Mouse (Mus musculus) heart, postnatal 14 days (tissue): ENCODE data around the gene Ubac2. TPM values are rescaled to one million over a fixed set of nuclear protein-coding genes. Genes with fewer than 3 reads are reported as not detected.

Experiments used
- DNase-seq, 2 experiments: peaks; one replicate each; pipeline ENCODE4 v3.0.0; 2021 to 2022
- intact Hi-C: fragments of 180-260 bp; cut with DNase I; formaldehyde crosslinking; loops from one replicate; pipeline ENCODE4 v1.15.1; 2025
- total RNA-seq, 2 experiments: library from RNA; stranded (reverse); gene quantifications; 2 replicates each; pipeline ENCODE4 v1.2.3; 2021

Gene Ubac2
- total RNA-seq, 2 experiments from 2014 or later: 23.3 to 23.8 TPM

DNA sequence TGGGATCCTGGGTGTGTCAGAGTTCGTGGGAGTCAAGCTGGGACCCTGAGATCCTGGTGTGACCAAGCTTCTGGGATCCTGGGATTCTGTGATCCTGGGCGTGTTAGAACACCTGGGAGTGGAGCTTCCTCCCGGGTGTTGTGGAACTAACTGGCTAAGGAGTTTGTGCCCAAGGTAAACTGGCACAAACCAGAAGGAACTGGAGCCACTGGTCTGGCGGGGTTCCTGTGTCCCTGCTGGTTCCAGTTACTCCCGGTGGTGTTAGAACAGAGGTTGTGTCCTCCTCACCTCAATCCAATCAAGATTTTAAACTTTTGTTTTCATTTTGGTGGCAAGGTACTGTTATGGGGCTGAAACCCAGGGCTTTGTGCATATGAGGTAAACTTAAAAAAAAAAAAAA is 67.7 kb downstream of the Ubac2 start:
- intact Hi-C loops: no loop called here
- DNase-seq: no peak

GRCm38 (mm10) chr14:121946728-121947127 is 68.3 kb downstream of the Ubac2 start:
- intact Hi-C loops: no loop called here
- no peak for DNase-seq

DNA sequence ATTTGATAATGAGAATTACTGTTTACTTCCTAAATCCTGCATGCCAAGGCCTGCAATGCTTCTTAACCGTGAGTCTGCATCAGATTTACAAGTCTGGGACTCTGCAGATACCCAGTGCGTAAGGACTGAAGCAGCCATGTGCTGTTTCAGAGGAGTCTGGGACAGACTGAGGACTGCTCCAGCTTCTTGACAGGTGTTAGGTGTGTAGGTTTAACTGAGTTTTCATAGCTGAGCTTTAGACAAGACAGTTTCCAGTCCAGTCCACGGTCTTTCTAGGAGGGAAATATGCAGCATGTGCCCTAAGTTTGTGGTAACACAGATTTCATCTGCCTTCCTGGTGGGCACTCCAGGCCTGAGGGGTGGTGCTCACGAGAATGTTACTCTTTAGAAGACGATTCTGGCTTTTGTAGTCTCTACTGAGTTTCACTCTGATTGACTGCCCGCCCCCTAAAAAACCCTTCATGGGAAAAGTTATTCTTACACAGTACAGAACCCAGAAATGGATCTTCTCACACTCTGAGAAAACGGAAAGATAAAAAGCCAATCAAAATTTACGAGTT is 68.9 kb downstream of the Ubac2 start:
- no peak for DNase-seq
- intact Hi-C loops: no loop called here

DNA sequence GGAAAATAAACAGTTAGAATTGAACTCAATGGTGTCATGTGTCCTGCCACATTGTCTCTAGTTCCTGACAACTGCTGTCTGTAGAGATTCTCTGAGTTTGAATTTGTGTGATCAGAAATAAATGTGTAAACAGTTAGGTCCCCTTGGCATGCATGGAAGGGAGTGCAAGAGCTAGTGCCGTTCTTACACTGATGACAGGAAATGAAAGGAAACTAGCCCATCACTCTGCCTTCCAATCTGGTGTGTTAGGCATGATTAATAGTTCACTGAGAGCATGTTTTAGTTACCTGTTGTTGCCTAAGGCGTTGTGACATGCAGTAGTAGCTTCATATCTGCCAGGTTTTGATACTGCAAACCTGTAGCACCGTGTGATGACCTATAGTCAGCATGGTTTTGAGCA is 69.5 kb downstream of the Ubac2 start:
- intact Hi-C loops: no loop called here
- no peak for DNase-seq

DNA sequence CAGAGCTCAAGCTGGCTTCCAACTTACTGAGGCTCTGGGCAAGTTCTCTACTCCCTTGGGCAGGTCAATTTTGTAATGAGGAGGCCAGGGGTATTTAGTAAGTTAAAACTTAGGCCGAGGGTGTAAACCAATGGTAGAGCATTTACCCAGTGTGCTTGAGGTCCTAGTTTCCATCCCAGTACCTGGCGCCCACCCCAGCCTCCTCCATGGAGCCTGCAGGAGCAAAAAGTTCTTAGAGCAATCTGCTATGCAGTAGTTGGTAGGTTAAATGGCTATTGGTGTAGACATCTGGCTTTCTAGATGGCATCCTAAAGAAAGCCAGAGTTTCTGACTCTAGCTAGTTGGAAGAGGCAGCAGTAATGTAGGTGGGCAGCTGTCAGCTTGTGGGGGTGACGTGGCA is 71.0 kb downstream of the Ubac2 start:
- no peak for DNase-seq
- intact Hi-C loops: no loop called here

GRCm38 (mm10) chr14:121949897-121950296 is 71.5 kb downstream of the Ubac2 start:
- intact Hi-C loops: no loop called here

DNA sequence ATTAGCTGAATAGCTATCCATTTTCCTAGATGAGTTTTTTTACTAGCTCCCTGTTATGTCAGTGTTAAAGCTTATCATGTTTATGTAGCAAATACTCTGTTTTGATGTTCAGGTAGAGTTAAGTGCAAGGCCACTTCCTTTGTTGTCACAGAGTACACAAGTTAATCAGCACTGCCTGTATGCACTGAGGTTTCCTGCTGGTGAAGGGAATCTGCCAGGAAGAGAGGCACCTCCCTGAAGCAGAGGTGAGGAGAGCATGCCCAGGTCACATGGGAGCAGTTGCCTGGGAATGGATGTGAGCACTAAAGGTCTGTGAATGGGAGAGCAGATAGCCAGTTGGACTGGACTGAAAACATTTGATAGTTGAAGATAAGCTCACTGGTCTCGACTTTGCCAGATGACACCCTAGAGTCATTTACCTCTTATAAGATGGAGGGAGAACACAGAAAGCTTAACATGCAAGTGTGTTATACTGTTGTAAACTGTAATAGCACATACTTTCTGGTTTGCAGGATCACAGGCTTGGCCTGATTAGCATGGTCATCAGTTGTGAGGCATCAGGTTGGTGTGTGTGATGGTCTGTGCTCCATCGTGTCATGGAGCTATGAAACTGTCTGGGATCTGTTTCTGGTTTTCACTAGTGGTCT is 73.1 kb downstream of the Ubac2 start:
- intact Hi-C loops: no loop called here
- no peak for DNase-seq

More at GRCm38 (mm10) chr14:121949897-121950296, 71.5 kb downstream of the Ubac2 start:
- no peak for DNase-seq

DNA sequence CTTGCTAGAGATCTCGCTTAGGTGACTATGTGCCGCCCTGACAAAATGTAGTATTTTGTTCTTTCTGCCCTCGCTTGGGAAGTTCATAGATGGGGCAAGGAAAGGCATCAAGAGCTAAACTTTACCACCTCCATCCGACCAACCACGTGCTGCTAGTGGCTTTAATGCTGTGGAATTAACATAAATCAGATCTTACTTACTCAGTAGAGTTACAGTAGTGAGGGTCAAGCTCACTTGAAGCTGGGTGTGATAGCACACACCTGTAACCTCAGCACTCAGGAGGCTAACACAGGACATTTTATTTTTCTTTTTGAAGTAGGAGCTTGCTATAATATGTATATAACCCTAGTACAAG is 73.6 kb downstream of the Ubac2 start:
- intact Hi-C loops: no loop called here
- no peak for DNase-seq

GRCm38 (mm10) chr14:121954129-121954528 is 75.7 kb downstream of the Ubac2 start:
- intact Hi-C loops: no loop called here
- no peak for DNase-seq

DNA sequence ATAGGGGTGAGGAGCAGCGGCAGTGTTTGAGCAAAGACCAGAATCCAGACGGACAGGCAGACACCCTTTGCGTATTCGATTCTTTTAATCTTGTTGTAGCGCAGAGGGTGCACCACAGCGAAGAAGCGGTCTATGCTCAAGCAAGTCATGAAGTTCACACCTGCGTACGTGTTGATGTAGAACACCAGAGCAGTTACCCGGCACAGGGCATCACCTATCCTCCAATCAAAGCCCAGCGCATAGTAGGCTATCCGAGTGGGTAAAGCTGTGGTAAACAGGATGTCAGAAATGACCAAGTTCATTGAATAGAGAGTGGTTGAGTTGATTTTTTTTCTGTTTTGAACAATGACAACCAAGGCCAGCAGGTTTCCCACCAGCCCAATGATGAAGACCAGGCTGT is 76.2 kb downstream of the Ubac2 start:
- no peak for DNase-seq
- intact Hi-C loops: no loop called here

GRCm38 (mm10) chr14:121955176-121955795 is 76.9 kb downstream of the Ubac2 start:
- intact Hi-C loops: no loop called here
- no peak for DNase-seq

GRCm38 (mm10) chr14:121956291-121956690 is 77.9 kb downstream of the Ubac2 start:
- no peak for DNase-seq
- intact Hi-C loops: no loop called here

GRCm38 (mm10) chr14:121957176-121957871 is 78.9 kb downstream of the Ubac2 start:
- no peak for DNase-seq
- intact Hi-C loops: no loop called here

- DNase-seq: no peak
- intact Hi-C loops: no loop called here
These were observed 79.8 kb downstream of the Ubac2 start for GRCm38 (mm10) chr14:121958041-121958750.

GRCm38 (mm10) chr14:121958751-121959537 is 80.5 kb downstream of the Ubac2 start:
- no peak for DNase-seq
- intact Hi-C loops: no loop called here

- no peak for DNase-seq
- intact Hi-C loops: no loop called here
These were observed 81.1 kb downstream of the Ubac2 start for GRCm38 (mm10) chr14:121959538-121959980.

DNA sequence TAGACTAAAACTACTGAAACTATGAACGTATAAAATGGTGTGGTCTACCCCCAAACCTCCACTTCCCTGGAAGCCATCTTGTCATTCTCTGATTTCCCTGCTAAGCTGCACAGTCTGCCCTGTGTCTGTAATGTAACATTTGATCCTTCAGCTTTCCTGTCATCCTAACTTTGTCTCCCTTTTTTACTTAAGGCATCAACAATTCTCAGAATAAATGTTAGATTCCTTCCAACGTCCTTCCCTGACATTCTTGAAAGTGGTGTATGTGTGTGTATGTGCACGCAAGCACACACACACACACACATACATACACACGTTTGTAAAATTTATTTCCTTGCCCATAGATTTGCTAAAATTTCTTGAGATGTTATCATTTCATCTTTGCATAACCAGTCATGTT is 81.6 kb downstream of the Ubac2 start:
- DNase-seq: no peak
- intact Hi-C loops: no loop called here

GRCm38 (mm10) chr14:121960531-121960930 is 82.1 kb downstream of the Ubac2 start:
- intact Hi-C loops: no loop called here
- no peak for DNase-seq

DNA sequence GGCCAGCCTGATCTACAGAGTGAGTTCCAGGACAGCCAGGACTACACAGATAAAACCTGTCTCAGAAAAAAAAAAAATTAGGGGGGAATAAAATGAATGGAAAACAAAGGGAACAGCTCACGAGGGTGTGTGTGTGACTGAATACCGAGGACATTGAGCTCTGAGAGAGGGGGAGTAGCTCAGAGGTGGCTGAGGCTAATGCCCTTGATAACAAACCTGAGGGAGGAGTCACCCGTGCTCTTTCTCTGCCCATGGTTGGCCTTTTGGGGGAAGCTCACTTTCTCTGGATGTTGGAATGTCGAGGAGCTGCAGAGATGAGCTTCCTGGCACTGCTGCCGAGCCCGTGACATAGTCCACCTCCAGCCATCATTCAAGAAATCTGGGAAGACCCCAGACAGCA is 82.6 kb downstream of the Ubac2 start:
- intact Hi-C loops: no loop called here
- no peak for DNase-seq

DNA sequence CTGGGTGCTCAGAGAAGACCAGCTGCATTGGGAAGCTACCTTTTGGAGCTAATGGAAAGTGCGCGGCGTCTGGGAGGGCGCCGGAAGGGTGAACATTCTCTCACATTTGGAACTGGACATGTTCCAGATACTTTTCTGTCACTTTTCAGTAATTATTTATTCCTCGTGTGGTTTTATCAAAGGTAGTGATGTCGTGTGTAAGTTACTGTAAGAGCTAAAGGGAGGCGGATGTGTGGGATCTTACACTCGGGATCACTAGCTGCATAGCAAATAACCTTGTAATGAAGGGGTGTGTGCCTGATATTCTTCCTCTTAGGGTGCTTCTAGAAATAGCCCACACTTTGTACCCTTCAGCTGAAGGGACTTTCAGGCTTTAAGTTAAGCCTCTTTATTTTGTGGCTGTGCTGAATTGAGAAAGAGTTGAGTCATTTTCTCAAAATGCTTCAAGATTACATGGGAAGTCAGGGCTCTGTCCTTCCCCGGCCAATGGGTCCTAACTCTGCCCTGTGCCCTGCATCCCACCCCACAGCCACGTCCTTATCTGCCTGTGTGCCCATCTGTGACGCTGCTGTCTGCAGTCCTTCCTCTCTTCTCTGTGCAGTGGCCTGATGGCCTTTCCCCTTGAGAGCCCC is 83.2 kb downstream of the Ubac2 start:
- no peak for DNase-seq
- intact Hi-C loops: no loop called here
